Mouse (Mus musculus) lung, postnatal 4 days (tissue): ENCODE measurements around the gene Psmb3.

ENCODE experiments used
- DNase-seq, 2 experiments: peaks; one replicate each; pipeline ENCODE4 v3.0.0; 2021

The Psmb3 gene

GRCm38 (mm10) chr11:97668160-97668559, 35.0 kb upstream of the Psmb3 start:
- DNase-seq: no peak

- DNase-seq: no peak
Measured at GRCm38 (mm10) chr11:97669268-97669667, 33.9 kb upstream of the Psmb3 start.

- DNase-seq: peak; percentile 77 to 81
Measured at GRCm38 (mm10) chr11:97669829-97670228, 33.4 kb upstream of the Psmb3 start.

- DNase-seq: no peak
Measured at GRCm38 (mm10) chr11:97670234-97671176, 32.7 kb upstream of the Psmb3 start.

- no peak for DNase-seq
Measured at GRCm38 (mm10) chr11:97671177-97671527, 32.0 kb upstream of the Psmb3 start.

GRCm38 (mm10) chr11:97673148-97673547, 30.1 kb upstream of the Psmb3 start:
- no peak for DNase-seq

GRCm38 (mm10) chr11:97676050-97676754, 27.0 kb upstream of the Psmb3 start:
- peak; percentile 22 to 57 for DNase-seq

GRCm38 (mm10) chr11:97677381-97677780, 25.8 kb upstream of the Psmb3 start:
- DNase-seq: peak in 1 of 2 experiments; percentile 33

- peak in 1 of 2 experiments; percentile 25 for DNase-seq
Measured at GRCm38 (mm10) chr11:97677842-97678241, 25.4 kb upstream of the Psmb3 start.

- no peak for DNase-seq
Measured at GRCm38 (mm10) chr11:97678301-97678700, 24.9 kb upstream of the Psmb3 start.

- peak; percentile 61 to 83 for DNase-seq
Measured at GRCm38 (mm10) chr11:97680430-97680829, 22.8 kb upstream of the Psmb3 start.

- peak; percentile 38 to 69 for DNase-seq
Measured at GRCm38 (mm10) chr11:97682504-97683055, 20.6 kb upstream of the Psmb3 start.

- DNase-seq: peak in 1 of 2 experiments; percentile 34
Measured at GRCm38 (mm10) chr11:97684063-97684680, 19.0 kb upstream of the Psmb3 start.

- peak; percentile 31 to 36 for DNase-seq
Measured at GRCm38 (mm10) chr11:97684766-97685165, 18.4 kb upstream of the Psmb3 start.

GRCm38 (mm10) chr11:97685613-97686321, 17.4 kb upstream of the Psmb3 start, which contains the start of gene Cisd3:
Gene Cisd3, plus strand, starts transcription at chr11:97685826.
- peak; percentile 96 to 98 for DNase-seq

GRCm38 (mm10) chr11:97686322-97686908, 16.8 kb upstream of the Psmb3 start:
- peak in 1 of 2 experiments; percentile 24 for DNase-seq

GRCm38 (mm10) chr11:97687061-97687460, 16.1 kb upstream of the Psmb3 start:
- DNase-seq: peak in 1 of 2 experiments; percentile 20

- DNase-seq: peak; percentile 63 to 79
Measured at GRCm38 (mm10) chr11:97689861-97690260, 13.3 kb upstream of the Psmb3 start.

- no peak for DNase-seq
Measured at GRCm38 (mm10) chr11:97694435-97694834, 8.8 kb upstream of the Psmb3 start.

- DNase-seq: peak; percentile 59 to 69
Measured at GRCm38 (mm10) chr11:97694921-97695711, 8.1 kb upstream of the Psmb3 start.
